Mouse (Mus musculus) midbrain, postnatal 0 days (tissue): ENCODE results near the gene Tbce. TPM values are rescaled to one million over a fixed set of nuclear protein-coding genes. Genes with fewer than 3 reads are reported as not detected.

Experiments
- ATAC-seq: fragments of 200-750 bp; cut with Nextera tagmentation; 2 replicates; pipeline ENCODE4 v1.8.0; 2017; ENCODE audit warnings: moderate number of reproducible peaks, mild to moderate bottlenecking, moderate TSS enrichment, moderate library complexity; ENCODE audit not compliant: low FRiP score
- DNase-seq: peaks from one replicate; pipeline ENCODE4 v3.0.0-alpha.2; 2015; ENCODE audit warnings: low spot score
- H3K27ac ChIP-seq: fragments of 300-500 bp; sonication (generic); 2 replicates; pipeline ENCODE4 v1.5.1; 2014; ENCODE audit warnings: low read depth, mild to moderate bottlenecking, low read length, mixed read lengths
- H3K27me3 ChIP-seq: fragments of 300-500 bp; sonication (generic); 2 replicates; pipeline ENCODE4 v1.6.1; 2014; ENCODE audit warnings: low read length, control low read depth, mixed read lengths; ENCODE audit not compliant: insufficient read depth
- H3K36me3 ChIP-seq: fragments of 300-500 bp; sonication (generic); 2 replicates; pipeline ENCODE4 v1.6.1; 2014; ENCODE audit warnings: low read length, control low read depth, mixed read lengths; ENCODE audit not compliant: insufficient read depth
- H3K4me1 ChIP-seq: fragments of 300-500 bp; sonication (generic); 2 replicates; pipeline ENCODE4 v1.6.1; 2014; ENCODE audit warnings: mild to moderate bottlenecking, control low read depth, antibody characterized with exemption, low read length, mixed read lengths; ENCODE audit not compliant: insufficient read depth
- H3K4me2 ChIP-seq: fragments of 300-500 bp; sonication (generic); 2 replicates; pipeline ENCODE4 v1.6.1; 2014; ENCODE audit warnings: low read depth, mild to moderate bottlenecking, low read length, mixed read lengths; ENCODE audit not compliant: poor library complexity, severe bottlenecking
- H3K4me3 ChIP-seq: fragments of 300-500 bp; sonication (generic); 2 replicates; pipeline ENCODE4 v1.5.1; 2014; ENCODE audit warnings: low read depth, mild to moderate bottlenecking, low read length, moderate library complexity
- H3K9ac ChIP-seq: fragments of 300-500 bp; sonication (generic); replicated peaks from 2 replicates; pipeline ENCODE4 v1.6.1; 2014; ENCODE audit warnings: mild to moderate bottlenecking, low read length, moderate library complexity, mixed read lengths; ENCODE audit not compliant: poor library complexity, severe bottlenecking
- H3K9me3 ChIP-seq: fragments of 300-500 bp; sonication (generic); 2 replicates; pipeline ENCODE4 v1.6.1; 2016; ENCODE audit warnings: low read length, control low read depth
- CTCF ChIP-seq: IDR thresholded peaks from 2 replicates; pipeline ENCODE4 v1.5.1; 2016; ENCODE audit warnings: antibody characterized with exemption, mild to moderate bottlenecking
- WGBS: fragments of 180-500 bp; shearing (Covaris S2); extraction: QIAGEN DNeasy Blood & Tissue Kit; methylation state at CpG from one replicate; pipeline ENCODE4 v1.1.7; 2014; 5-methylcytosine and 5-hydroxymethylcytosine counted together
- polyA plus RNA-seq: library from polyadenylated mRNA; unstranded; fragments of >200 nt; fragmentation: Nextera tagmentation; extraction: Ambion mirVana; gene quantifications from 2 replicates; pipeline ENCODE4 v1.2.1, GENCODE M21; 2015
- total RNA-seq: library from RNA; depleted of rRNA; stranded (reverse); fragments of >200 nt; gene quantifications from 2 replicates; pipeline ENCODE4 v1.2.3, GENCODE M21; 2014

Gene Tbce
- total and polyA plus RNA-seq, 2 experiments from 2014 or later, result 61.3 to 93.0 TPM

- TF ChIP-seq CTCF, result no peak
- 96% methylated on average over 1 of the region's 1 CpGs for WGBS
- ATAC-seq, result no peak
- Histone ChIP-seq H3K9ac (no peak overlapping the region), H3K36me3 (peaks cover 7% of the 10 kb centered on the region; the same call in 1 of the 2 replicates), H3K9me3 (no peaks in the 10 kb centered on the region), H3K27me3 (no peaks in the 10 kb centered on the region), H3K4me1 (no peaks in the 10 kb centered on the region), H3K4me3 (no peak overlapping the region), H3K27ac (no peak overlapping the region), H3K4me2 (no peak overlapping the region)
- no peak for DNase-seq
These were observed 69.6 kb downstream of the Tbce start for GRCm38 (mm10) chr13:13969796-13970195.

GRCm38 (mm10) chr13:13968629-13969111 lies 70.8 kb downstream of the Tbce start:
- DNase-seq (no peak), ATAC-seq (no peak)
- H3K9me3 ChIP-seq, result no peaks in the 10 kb centered on the region
- H3K27me3 ChIP-seq, result no peaks in the 10 kb centered on the region
- H3K27ac ChIP-seq, result no peak overlapping the region
- WGBS, result 93% methylated on average over 4 of the region's 4 CpGs
- H3K4me3 ChIP-seq, result no peak overlapping the region
- no peak for TF ChIP-seq CTCF
- no peak overlapping the region for H3K9ac ChIP-seq
- peaks cover 7% of the 10 kb centered on the region; the same call in 1 of the 2 replicates for H3K36me3 ChIP-seq
- no peak overlapping the region for H3K4me2 ChIP-seq
- H3K4me1 ChIP-seq, result no peaks in the 10 kb centered on the region

- peaks cover 7% of the 10 kb centered on the region; the same call in 1 of the 2 replicates for H3K36me3 ChIP-seq
- no peaks in the 10 kb centered on the region for H3K4me1 ChIP-seq
- H3K4me3 ChIP-seq, result no peak overlapping the region
- 91% methylated on average over 4 of the region's 4 CpGs for WGBS
- H3K9ac ChIP-seq, result no peak overlapping the region
- DNase-seq (no peak), ATAC-seq (no peak)
- no peaks in the 10 kb centered on the region for H3K27me3 ChIP-seq
- no peaks in the 10 kb centered on the region for H3K9me3 ChIP-seq
- no peak overlapping the region for H3K4me2 ChIP-seq
- H3K27ac ChIP-seq, result no peak overlapping the region
- no peak for TF ChIP-seq CTCF
These were observed 73.3 kb downstream of the Tbce start for GRCm38 (mm10) chr13:13966172-13966571.

GRCm38 (mm10) chr13:13965388-13965964 lies 74.0 kb downstream of the Tbce start:
- no peak for TF ChIP-seq CTCF
- no peak overlapping the region for H3K9ac ChIP-seq
- H3K27me3 ChIP-seq, result no peaks in the 10 kb centered on the region
- WGBS, result 70% methylated on average over 19 of the region's 19 CpGs
- H3K27ac ChIP-seq, result no peak overlapping the region
- ATAC-seq (no peak), DNase-seq (no peak)
- H3K4me1 ChIP-seq, result no peaks in the 10 kb centered on the region
- peaks cover 7% of the 10 kb centered on the region; the same call in 1 of the 2 replicates for H3K36me3 ChIP-seq
- no peak overlapping the region for H3K4me3 ChIP-seq
- H3K9me3 ChIP-seq, result no peaks in the 10 kb centered on the region
- H3K4me2 ChIP-seq, result no peak overlapping the region

GRCm38 (mm10) chr13:13961046-13961445 lies 78.4 kb downstream of the Tbce start:
- H3K27ac ChIP-seq, result no peak overlapping the region
- no peaks in the 10 kb centered on the region for H3K4me1 ChIP-seq

GRCm38 (mm10) chr13:13960211-13960610 lies 79.2 kb downstream of the Tbce start:
- Histone ChIP-seq H3K27ac (no peak overlapping the region), H3K9ac (no peak overlapping the region), H3K36me3 (no peaks in the 10 kb centered on the region), H3K4me2 (no peak overlapping the region), H3K27me3 (no peaks in the 10 kb centered on the region), H3K9me3 (no peaks in the 10 kb centered on the region), H3K4me1 (no peaks in the 10 kb centered on the region), H3K4me3 (no peak overlapping the region)
- TF ChIP-seq CTCF, result no peak
- ATAC-seq, result no peak
- DNase-seq, result no peak
- 96% methylated on average over 4 of the region's 4 CpGs for WGBS

More at GRCm38 (mm10) chr13:13961046-13961445, 78.4 kb downstream of the Tbce start:
- DNase-seq (no peak), ATAC-seq (no peak)
- Histone ChIP-seq H3K4me2 (no peak overlapping the region), H3K36me3 (no peaks in the 10 kb centered on the region), H3K9me3 (no peaks in the 10 kb centered on the region), H3K27me3 (no peaks in the 10 kb centered on the region), H3K9ac (no peak overlapping the region), H3K4me3 (no peak overlapping the region)
- WGBS, result 86% methylated on average over 4 of the region's 4 CpGs
- TF ChIP-seq CTCF, result no peak
